Mouse (Mus musculus) activated CD4-positive, CD25-positive, alpha-beta regulatory T cell, adult 4 months (primary cell): ENCODE data around the gene Hist1h3i. TPM values are rescaled to one million over a fixed set of nuclear protein-coding genes. Genes with fewer than 3 reads are reported as not detected.
A peak's percentile ranks its signal among the peaks of the same experiment; 100 is the strongest.
"Not testable (repeated sequence)": the region's sequence is repeated elsewhere in the genome, so short reads cannot be mapped to it uniquely, and the experiment has no call there.

Source experiments
- ATAC-seq: one replicate; pipeline ENCODE4 v1.8.0; 2017
- polyA plus RNA-seq, 2 experiments: library from polyadenylated mRNA; unstranded; fragments of 100-300 nt; shearing (Covaris generic); gene quantifications; one replicate each; pipeline ENCODE4 v1.2.1; 2017

Gene Hist1h3i
- polyA plus RNA-seq, 2 experiments from 2014 or later: 3.8 TPM; not detected in 1

- not testable (repeated sequence) for ATAC-seq
Measured at GRCm38 (mm10) chr13:21782361-21783254, 562 bp downstream of the Hist1h3i start.

GRCm38 (mm10) chr13:21781639-21782038 lies 1.5 kb downstream of the Hist1h3i start:
- ATAC-seq: no peak

GRCm38 (mm10) chr13:21781021-21781555 lies 2.1 kb downstream of the Hist1h3i start:
- ATAC-seq: no peak

GRCm38 (mm10) chr13:21779767-21780731 lies 3.1 kb downstream of the Hist1h3i start, which contains the start of gene Hist1h1b:
Gene Hist1h1b, minus strand, starts transcription at chr13:21780625.
- ATAC-seq: peak; percentile 1

- peak; percentile 89 for ATAC-seq
Measured at GRCm38 (mm10) chr13:21778814-21779766, 4.1 kb downstream of the Hist1h3i start.

- ATAC-seq: no peak
Measured at GRCm38 (mm10) chr13:21755707-21756106, 27.5 kb downstream of the Hist1h3i start.

GRCm38 (mm10) chr13:21754294-21755001 lies 28.7 kb downstream of the Hist1h3i start:
- ATAC-seq: not testable (repeated sequence)

GRCm38 (mm10) chr13:21753524-21754285 lies 29.5 kb downstream of the Hist1h3i start, which contains the start of the genes Hist1h2ak and Hist1h2bn:
Gene Hist1h2ak, minus strand, starts transcription at chr13:21753827.
Gene Hist1h2bn, plus strand, starts transcription at chr13:21754123.
- peak; percentile 94 for ATAC-seq

GRCm38 (mm10) chr13:21753051-21753523 lies 30.1 kb downstream of the Hist1h3i start:
- ATAC-seq: no peak

GRCm38 (mm10) chr13:21752356-21752755 lies 30.8 kb downstream of the Hist1h3i start:
- ATAC-seq: no peak

GRCm38 (mm10) chr13:21751827-21752226 lies 31.3 kb downstream of the Hist1h3i start:
- no peak for ATAC-seq

- no peak for ATAC-seq
Measured at GRCm38 (mm10) chr13:21751417-21751816, 31.8 kb downstream of the Hist1h3i start.

- ATAC-seq: peak; percentile 51
Measured at GRCm38 (mm10) chr13:21750159-21751017, 32.8 kb downstream of the Hist1h3i start, which contains the start of gene Hist1h4k. Gene Hist1h4k, minus strand, starts transcription at chr13:21750505.

GRCm38 (mm10) chr13:21749387-21750158 lies 33.6 kb downstream of the Hist1h3i start:
- no peak for ATAC-seq

GRCm38 (mm10) chr13:21745006-21745405 lies 38.2 kb downstream of the Hist1h3i start:
- ATAC-seq: no peak

- ATAC-seq: peak; percentile 73
Measured at GRCm38 (mm10) chr13:21734906-21735767, 48.0 kb downstream of the Hist1h3i start, which contains the start of gene Hist1h4j. Gene Hist1h4j, plus strand, starts transcription at chr13:21735064.
